ENCODE assay signal across 14 mouse cellular contexts in genomic region chr1:84172941-84173340, GRCm38 (mm10).
"Had no signal": no experiment of that assay in that cellular context is flagged by ENCODE, and none has a peak within 500 bp of the region (broad histone marks: within the 10 kb centered on the region; RNA-seq: fewer than 3 reads in every experiment).

No protein-coding gene starts in this region.

- H3K4me1 ChIP-seq: limb, embryonic 15.5 days; liver, embryonic 12.5 days had no signal

- ATAC-seq: liver, embryonic 12.5 days had no signal

- H3K36me3 ChIP-seq: limb, embryonic 15.5 days; liver, embryonic 12.5 days; neural tube, embryonic 13.5 days had no signal

- H3K27me3 ChIP-seq: limb, embryonic 15.5 days; liver, embryonic 12.5 days; neural tube, embryonic 13.5 days had no signal

- H3K27ac ChIP-seq: kidney, postnatal 0 days; limb, embryonic 15.5 days; liver, embryonic 12.5 days; neural tube, embryonic 13.5 days had no signal

- H3K9ac ChIP-seq: limb, embryonic 15.5 days; liver, embryonic 12.5 days; lung, embryonic 14.5 days; neural tube, embryonic 13.5 days had no signal

- DNase-seq: kidney, adult 9 months; kidney, postnatal 36 days; layer of hippocampus, adult 9-11 months; layer of hippocampus, postnatal 36 days; lung, embryonic 14.5 days; lung, postnatal 10 days; lung, postnatal 4 days; right cerebral cortex, adult 18-20 months; right cerebral cortex, postnatal 25 days; thymus, postnatal 4 days had no signal

- H3K4me2 ChIP-seq: limb, embryonic 15.5 days; liver, embryonic 12.5 days; lung, embryonic 14.5 days; neural tube, embryonic 13.5 days had no signal

- H3K4me3 ChIP-seq: limb, embryonic 15.5 days; liver, embryonic 12.5 days; neural tube, embryonic 13.5 days had no signal

- H3K9me3 ChIP-seq: limb, embryonic 15.5 days; liver, embryonic 12.5 days; neural tube, embryonic 13.5 days had no signal
